Mouse (Mus musculus): ENCODE measurements around the gene Snx13. TPM values are rescaled to one million over a fixed set of nuclear protein-coding genes. Genes with fewer than 3 reads are reported as not detected.

The Snx13 gene
- polyA plus RNA-seq, 1 experiment from 2014 or later = 36.3 TPM

DNA sequence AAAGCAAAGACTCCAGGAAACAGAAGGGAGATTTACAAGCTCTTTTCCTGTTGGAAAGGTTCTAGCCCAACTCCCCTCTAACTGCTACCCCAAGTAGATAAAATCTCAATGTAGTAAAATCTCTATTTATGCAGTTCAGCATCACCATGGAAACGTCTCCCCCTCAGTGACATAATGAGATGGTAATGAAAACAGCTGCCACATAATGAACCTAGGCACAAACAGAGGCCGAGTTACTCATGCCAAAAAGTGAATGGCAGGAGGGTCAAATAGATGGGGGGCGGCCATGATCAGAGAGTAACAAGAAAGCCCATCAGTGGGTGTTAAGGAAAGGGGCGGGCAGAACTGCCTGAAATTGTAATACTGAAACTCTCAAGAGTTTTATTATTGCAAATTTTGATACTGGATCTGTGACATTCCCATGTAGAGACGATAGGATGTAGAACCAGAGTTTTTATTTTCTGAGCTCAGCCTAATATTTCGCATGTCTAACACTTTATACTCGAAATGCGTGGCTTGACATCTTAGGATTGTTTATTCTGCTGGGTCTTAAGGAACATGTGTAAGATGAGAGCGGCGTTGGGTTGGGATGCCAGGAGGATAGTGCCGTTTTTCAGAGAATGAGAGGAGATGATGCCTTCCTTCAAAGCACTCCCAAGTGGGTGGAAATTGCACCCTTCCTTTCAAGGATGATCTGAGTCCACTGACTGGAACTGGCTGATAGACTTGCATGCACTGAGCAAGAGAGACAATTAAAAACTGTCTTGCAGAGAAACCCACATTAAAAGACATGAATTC lies 38.4 kb upstream of the Snx13 start:
- Histone ChIP-seq H3K36me3 (ENCODE audit: insufficient read depth, low read length) (no peaks in the 10 kb centered on the region), H3K27ac (ENCODE audit: low read length) (no peak overlapping the region), H3K4me3 (ENCODE audit: low read depth, low read length) (no peak overlapping the region), H3K27me3 (replicated peaks; ENCODE audit: insufficient read depth, low read length) (no peaks in the 10 kb centered on the region), H3K9me3 (ENCODE audit: low read length) (no peaks in the 10 kb centered on the region), H3K4me2 (replicated peaks; ENCODE audit: low read depth, low read length) (no peak overlapping the region), H3K4me1 (ENCODE audit: insufficient read depth, low read depth, low read length) (no peaks in the 10 kb centered on the region), H3K9ac (replicated peaks; ENCODE audit: low read depth) (no peak overlapping the region)
- 48% methylated on average over 11 of the region's 11 CpGs for WGBS
- TF ChIP-seq CTCF (IDR thresholded peaks at IDR 0.05) (no peak), EP300 (IDR thresholded peaks at IDR 0.05) (no peak)
- DNase-seq (ENCODE audit: low spot score) = no peak
- ATAC-seq = no peak

- no peaks in the 10 kb centered on the region for H3K4me1 ChIP-seq (ENCODE audit: insufficient read depth, low read depth, low read length)
- no peak overlapping the region for H3K27ac ChIP-seq (ENCODE audit: low read length)
- TF ChIP-seq EP300 (IDR thresholded peaks at IDR 0.05) (no peak), CTCF (IDR thresholded peaks at IDR 0.05) (no peak)
- no peaks in the 10 kb centered on the region for H3K9me3 ChIP-seq (ENCODE audit: low read length)
- no peaks in the 10 kb centered on the region for H3K36me3 ChIP-seq (ENCODE audit: insufficient read depth, low read length)
- WGBS = 70% methylated on average over 1 of the region's 1 CpGs
- no peak overlapping the region for H3K9ac ChIP-seq (replicated peaks; ENCODE audit: low read depth)
- DNase-seq (ENCODE audit: low spot score) (peak; percentile 25), ATAC-seq (no peak)
- no peak overlapping the region for H3K4me2 ChIP-seq (replicated peaks; ENCODE audit: low read depth, low read length)
- H3K27me3 ChIP-seq (replicated peaks; ENCODE audit: insufficient read depth, low read length) = no peaks in the 10 kb centered on the region
- no peak overlapping the region for H3K4me3 ChIP-seq (ENCODE audit: low read depth, low read length)
Measured at GRCm38 (mm10) chr12:35011462-35011861, 35.5 kb upstream of the Snx13 start.

GRCm38 (mm10) chr12:35013950-35014349 lies 33.0 kb upstream of the Snx13 start:
- Histone ChIP-seq H3K27ac (ENCODE audit: low read length) (no peak overlapping the region), H3K4me2 (replicated peaks; ENCODE audit: low read depth, low read length) (no peak overlapping the region), H3K9ac (replicated peaks; ENCODE audit: low read depth) (no peak overlapping the region), H3K27me3 (replicated peaks; ENCODE audit: insufficient read depth, low read length) (no peaks in the 10 kb centered on the region), H3K9me3 (ENCODE audit: low read length) (no peaks in the 10 kb centered on the region), H3K4me3 (ENCODE audit: low read depth, low read length) (no peak overlapping the region), H3K36me3 (ENCODE audit: insufficient read depth, low read length) (no peaks in the 10 kb centered on the region), H3K4me1 (ENCODE audit: insufficient read depth, low read depth, low read length) (no peaks in the 10 kb centered on the region)
- no peak for DNase-seq (ENCODE audit: low spot score)
- ATAC-seq = no peak
- WGBS = 53% methylated on average over 2 of the region's 2 CpGs
- no peak for TF ChIP-seq CTCF (IDR thresholded peaks at IDR 0.05)
- no peak for TF ChIP-seq EP300 (IDR thresholded peaks at IDR 0.05)

GRCm38 (mm10) chr12:35016056-35016455 lies 30.9 kb upstream of the Snx13 start:
- Histone ChIP-seq H3K4me3 (ENCODE audit: low read depth, low read length) (no peak overlapping the region), H3K27me3 (replicated peaks; ENCODE audit: insufficient read depth, low read length) (no peaks in the 10 kb centered on the region), H3K4me2 (replicated peaks; ENCODE audit: low read depth, low read length) (no peak overlapping the region), H3K27ac (ENCODE audit: low read length) (no peak overlapping the region), H3K4me1 (ENCODE audit: insufficient read depth, low read depth, low read length) (no peaks in the 10 kb centered on the region), H3K36me3 (ENCODE audit: insufficient read depth, low read length) (no peaks in the 10 kb centered on the region), H3K9me3 (ENCODE audit: low read length) (no peaks in the 10 kb centered on the region), H3K9ac (replicated peaks; ENCODE audit: low read depth) (no peak overlapping the region)
- peak; percentile 48 for DNase-seq (ENCODE audit: low spot score)
- 46% methylated on average over 3 of the region's 3 CpGs for WGBS
- no peak for ATAC-seq
- TF ChIP-seq EP300 (IDR thresholded peaks at IDR 0.05) (no peak), CTCF (IDR thresholded peaks at IDR 0.05) (peak; percentile 65)

DNA sequence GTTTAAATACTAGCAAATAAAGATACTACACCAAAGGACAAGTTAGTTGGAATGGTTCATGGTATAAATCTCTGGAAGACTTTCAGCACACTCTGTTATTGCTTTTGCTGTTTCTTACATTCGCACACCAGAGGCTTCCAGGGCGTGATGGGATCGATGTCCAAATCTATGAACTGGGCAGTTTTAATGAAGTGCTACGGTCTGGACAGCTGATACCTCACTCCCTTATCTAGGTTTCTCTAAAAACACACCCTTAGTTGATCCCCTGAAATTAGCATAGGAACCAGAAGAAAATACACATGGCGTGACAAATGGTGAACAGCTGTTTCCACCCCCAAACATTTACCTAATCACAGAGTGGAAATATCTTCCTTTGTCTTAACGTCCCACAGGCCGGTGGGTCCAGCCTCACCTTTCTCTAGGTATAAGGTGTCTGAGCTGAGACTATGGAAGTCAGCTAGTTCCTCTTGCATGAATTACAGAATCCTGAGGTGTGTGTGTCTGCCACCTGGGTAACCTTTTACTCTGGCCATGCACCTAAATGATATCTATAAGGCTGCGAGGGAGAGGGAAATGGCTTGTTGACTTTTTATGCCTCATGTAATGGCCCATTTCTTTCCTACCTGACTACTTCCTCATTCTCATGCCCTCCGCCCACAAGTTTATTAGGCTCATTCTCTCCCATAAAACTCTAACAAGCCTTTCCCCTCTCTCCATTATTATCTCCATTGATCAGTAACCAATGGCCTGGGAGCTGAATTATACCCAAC lies 30.3 kb upstream of the Snx13 start:
- Histone ChIP-seq H3K9ac (replicated peaks; ENCODE audit: low read depth) (no peak overlapping the region), H3K4me2 (replicated peaks; ENCODE audit: low read depth, low read length) (no peak overlapping the region), H3K27ac (ENCODE audit: low read length) (no peak overlapping the region), H3K4me3 (ENCODE audit: low read depth, low read length) (no peak overlapping the region), H3K36me3 (ENCODE audit: insufficient read depth, low read length) (no peaks in the 10 kb centered on the region), H3K9me3 (ENCODE audit: low read length) (no peaks in the 10 kb centered on the region), H3K4me1 (ENCODE audit: insufficient read depth, low read depth, low read length) (no peaks in the 10 kb centered on the region), H3K27me3 (replicated peaks; ENCODE audit: insufficient read depth, low read length) (no peaks in the 10 kb centered on the region)
- TF ChIP-seq CTCF (IDR thresholded peaks at IDR 0.05) = no peak
- TF ChIP-seq EP300 (IDR thresholded peaks at IDR 0.05) = no peak
- WGBS = 71% methylated on average over 9 of the region's 9 CpGs
- ATAC-seq (no peak), DNase-seq (ENCODE audit: low spot score) (no peak)

DNA sequence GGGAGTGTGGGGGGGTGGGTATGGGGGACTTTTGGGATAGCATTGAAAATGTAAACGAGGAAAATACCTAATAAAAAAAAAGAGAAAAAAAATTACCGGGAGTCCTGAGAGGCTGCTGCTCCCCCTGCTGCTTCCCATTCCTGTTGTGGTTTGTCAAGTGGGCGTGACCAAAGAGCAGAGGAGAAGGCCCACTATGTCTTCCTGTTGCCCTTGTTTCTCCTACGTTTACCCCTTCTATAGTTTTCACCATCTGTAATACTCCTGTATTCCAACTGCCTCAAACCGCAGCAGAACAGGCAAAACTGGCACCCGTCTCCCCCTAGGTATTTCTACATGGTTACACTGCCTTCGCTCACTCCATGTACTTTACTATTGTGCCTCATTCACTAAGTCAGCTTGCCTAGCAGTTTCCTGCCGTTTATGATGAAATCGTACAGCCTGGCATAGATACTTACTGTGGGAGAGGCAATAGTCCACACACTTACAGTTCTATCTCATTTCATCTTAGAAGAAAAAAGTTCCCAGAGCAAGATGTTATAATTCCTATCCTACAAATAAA lies 28.2 kb upstream of the Snx13 start:
- H3K4me2 ChIP-seq (replicated peaks; ENCODE audit: low read depth, low read length) = no peak overlapping the region
- ATAC-seq = no peak
- 74% methylated on average over 9 of the region's 9 CpGs for WGBS

More for the DNA sequence above, 28.2 kb upstream of the Snx13 start:
- H3K4me1 ChIP-seq (ENCODE audit: insufficient read depth, low read depth, low read length) = no peaks in the 10 kb centered on the region
- no peaks in the 10 kb centered on the region for H3K36me3 ChIP-seq (ENCODE audit: insufficient read depth, low read length)
- H3K9me3 ChIP-seq (ENCODE audit: low read length) = no peaks in the 10 kb centered on the region
- no peak overlapping the region for H3K27ac ChIP-seq (ENCODE audit: low read length)
- H3K9ac ChIP-seq (replicated peaks; ENCODE audit: low read depth) = no peak overlapping the region
- H3K27me3 ChIP-seq (replicated peaks; ENCODE audit: insufficient read depth, low read length) = no peaks in the 10 kb centered on the region
- no peak for DNase-seq (ENCODE audit: low spot score)
- no peak overlapping the region for H3K4me3 ChIP-seq (ENCODE audit: low read depth, low read length)
- no peak for TF ChIP-seq EP300 (IDR thresholded peaks at IDR 0.05)

Data from lung, postnatal 0 days (tissue).